Mouse (Mus musculus): ENCODE results near the gene Adarb2. TPM values are rescaled to one million over a fixed set of nuclear protein-coding genes. Genes with fewer than 3 reads are reported as not detected.

The Adarb2 gene
- polyA plus RNA-seq, 1 experiment from 2014 or later = 0.71 TPM

- H3K36me3 ChIP-seq = no peaks in the 10 kb centered on the region
- no peak overlapping the region for H3K27ac ChIP-seq
- no peaks in the 10 kb centered on the region for H3K9me3 ChIP-seq
- H3K4me2 ChIP-seq = no peak overlapping the region
- no peaks in the 10 kb centered on the region for H3K27me3 ChIP-seq (replicated peaks)
- 73% methylated on average over 12 of the region's 12 CpGs for WGBS
- no peaks in the 10 kb centered on the region for H3K4me1 ChIP-seq
- no peak for ATAC-seq (ENCODE audit: insufficient read depth, low FRiP score, low read depth)
- H3K4me3 ChIP-seq (replicated peaks) = no peak overlapping the region
- no peak overlapping the region for H3K9ac ChIP-seq
These were observed 265.1 kb downstream of the Adarb2 start for GRCm38 (mm10) chr13:8467591-8468366.

- Histone ChIP-seq H3K4me2 (no peak overlapping the region), H3K36me3 (no peaks in the 10 kb centered on the region), H3K9me3 (no peaks in the 10 kb centered on the region), H3K4me1 (no peaks in the 10 kb centered on the region), H3K4me3 (replicated peaks) (no peak overlapping the region), H3K9ac (no peak overlapping the region), H3K27me3 (replicated peaks) (no peaks in the 10 kb centered on the region), H3K27ac (no peak overlapping the region)
- WGBS = 61% methylated on average over 3 of the region's 3 CpGs
- no peak for ATAC-seq (ENCODE audit: insufficient read depth, low FRiP score, low read depth)
These were observed 273.6 kb downstream of the Adarb2 start for GRCm38 (mm10) chr13:8476237-8476636.

DNA sequence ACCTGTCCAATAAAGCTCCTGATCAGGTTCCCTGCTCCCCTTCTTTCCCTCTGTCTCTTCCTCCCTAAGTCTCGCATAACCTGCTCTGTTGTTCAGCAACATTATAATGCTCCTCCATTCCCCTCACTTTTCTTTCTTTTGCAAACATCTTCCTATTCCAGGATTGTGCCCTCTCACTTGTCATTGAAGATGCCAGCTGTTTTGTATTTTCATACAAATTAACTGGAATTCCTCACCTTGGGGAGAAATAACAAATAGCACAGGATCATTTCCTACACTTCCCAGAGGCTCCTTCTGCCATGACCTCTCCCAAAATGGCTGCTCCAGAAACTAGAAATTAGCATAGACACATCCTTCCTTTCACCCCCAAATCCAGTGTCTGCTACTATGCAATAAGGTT lies 276.1 kb downstream of the Adarb2 start:
- Histone ChIP-seq H3K27ac (no peak overlapping the region), H3K27me3 (replicated peaks) (no peaks in the 10 kb centered on the region), H3K4me2 (no peak overlapping the region), H3K4me3 (replicated peaks) (no peak overlapping the region), H3K9ac (no peak overlapping the region), H3K4me1 (no peaks in the 10 kb centered on the region), H3K9me3 (no peaks in the 10 kb centered on the region), H3K36me3 (no peaks in the 10 kb centered on the region)
- ATAC-seq (ENCODE audit: insufficient read depth, low FRiP score, low read depth) = no peak
- 94% methylated on average over 1 of the region's 1 CpGs for WGBS

DNA sequence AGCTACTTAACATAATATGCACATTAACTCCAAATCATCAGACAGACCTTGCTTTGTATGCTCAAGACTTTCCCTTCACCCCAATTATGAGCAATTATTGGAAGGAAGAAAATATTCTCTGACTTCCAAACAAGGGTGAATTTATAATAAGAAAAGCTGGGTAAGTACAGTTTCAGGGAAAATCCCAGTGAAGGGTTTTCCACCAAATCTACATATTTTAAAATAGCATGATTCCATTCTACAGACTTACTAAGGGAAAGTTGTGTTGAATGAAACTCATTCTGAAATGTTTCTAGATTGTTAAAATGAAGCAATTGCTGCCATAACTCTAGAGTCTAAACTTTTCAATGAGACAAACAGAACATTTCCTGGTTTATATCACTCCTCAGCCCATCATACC lies 277.3 kb downstream of the Adarb2 start:
- Histone ChIP-seq H3K4me2 (no peak overlapping the region), H3K4me1 (no peaks in the 10 kb centered on the region), H3K4me3 (replicated peaks) (no peak overlapping the region), H3K27ac (no peak overlapping the region), H3K9me3 (no peaks in the 10 kb centered on the region), H3K9ac (no peak overlapping the region), H3K36me3 (no peaks in the 10 kb centered on the region), H3K27me3 (replicated peaks) (no peaks in the 10 kb centered on the region)
- ATAC-seq (ENCODE audit: insufficient read depth, low FRiP score, low read depth) = no peak

GRCm38 (mm10) chr13:8481347-8481746 lies 278.7 kb downstream of the Adarb2 start:
- ATAC-seq (ENCODE audit: insufficient read depth, low FRiP score, low read depth) = no peak
- Histone ChIP-seq H3K27ac (no peak overlapping the region), H3K27me3 (replicated peaks) (no peaks in the 10 kb centered on the region), H3K4me2 (no peak overlapping the region), H3K36me3 (no peaks in the 10 kb centered on the region), H3K9ac (no peak overlapping the region), H3K9me3 (no peaks in the 10 kb centered on the region), H3K4me3 (replicated peaks) (no peak overlapping the region), H3K4me1 (no peaks in the 10 kb centered on the region)
- WGBS = 61% methylated on average over 3 of the region's 3 CpGs

DNA sequence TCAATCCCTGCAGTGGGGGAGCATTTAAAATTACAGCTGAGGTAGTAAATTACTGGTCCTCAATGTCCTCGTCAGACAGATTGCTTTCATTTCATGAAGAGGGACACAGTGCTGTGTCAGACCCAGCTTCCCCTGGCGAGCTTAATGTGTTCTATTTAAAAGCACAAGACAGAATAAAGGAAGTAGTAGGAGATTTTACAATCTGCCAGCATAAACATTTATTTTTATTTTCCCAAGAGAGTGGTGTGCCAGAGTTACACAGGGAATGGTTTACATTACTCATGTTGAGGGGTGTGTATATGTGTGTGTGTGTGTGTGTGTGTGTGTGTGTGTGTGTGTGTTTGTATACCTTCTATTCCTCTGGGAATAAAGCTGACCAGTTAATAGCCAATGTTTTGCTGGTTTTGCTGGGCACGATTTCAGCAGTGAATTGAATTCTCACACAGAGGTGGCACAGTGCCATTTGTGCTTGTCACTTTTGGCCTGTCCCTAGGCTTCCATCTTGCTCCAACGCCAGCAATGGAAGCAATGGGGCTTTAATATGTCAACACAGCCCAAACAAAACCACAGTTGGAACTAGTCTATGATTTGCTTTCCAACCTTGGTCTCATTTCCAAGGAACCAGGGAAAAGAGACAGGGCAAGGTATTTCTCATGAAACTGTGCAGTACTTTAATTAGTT lies 282.1 kb downstream of the Adarb2 start:
- H3K4me1 ChIP-seq = no peaks in the 10 kb centered on the region
- H3K4me2 ChIP-seq = no peak overlapping the region
- no peak overlapping the region for H3K9ac ChIP-seq
- H3K27ac ChIP-seq = no peak overlapping the region
- ATAC-seq (ENCODE audit: insufficient read depth, low FRiP score, low read depth) = no peak
- H3K9me3 ChIP-seq = no peaks in the 10 kb centered on the region
- no peaks in the 10 kb centered on the region for H3K27me3 ChIP-seq (replicated peaks)
- 49% methylated on average over 4 of the region's 4 CpGs for WGBS
- no peaks in the 10 kb centered on the region for H3K36me3 ChIP-seq
- no peak overlapping the region for H3K4me3 ChIP-seq (replicated peaks)

DNA sequence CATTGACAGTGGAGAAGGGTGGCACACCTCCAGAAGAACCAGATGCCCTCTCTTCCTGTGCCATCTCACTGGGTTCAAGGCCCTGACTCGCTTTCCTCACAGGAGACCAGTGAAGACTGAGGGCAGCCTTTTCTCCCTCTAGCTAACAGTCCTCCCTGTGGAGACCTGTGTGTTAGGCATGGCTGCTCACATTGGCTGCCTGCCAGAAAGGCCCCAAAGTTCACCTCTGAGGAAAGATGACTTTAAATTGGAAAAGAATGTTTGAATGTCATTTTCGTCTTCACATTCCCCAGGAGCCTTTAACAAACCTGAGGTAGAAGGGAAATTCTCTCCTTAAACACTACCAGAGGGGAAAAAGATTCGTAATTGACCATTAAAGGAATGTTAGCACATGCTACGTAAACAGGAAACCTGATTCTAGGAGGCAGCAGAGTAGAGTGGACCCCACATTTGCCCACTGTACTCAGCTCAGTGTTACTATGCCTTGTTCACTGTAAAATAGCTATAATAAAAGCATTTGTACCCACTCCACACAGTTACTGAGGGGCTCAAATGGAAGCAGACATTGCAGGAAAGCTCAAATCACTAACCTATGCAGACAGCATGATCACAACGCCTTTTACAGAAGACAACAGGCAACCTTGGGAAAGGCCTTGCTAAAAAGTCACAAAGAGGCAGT lies 285.2 kb downstream of the Adarb2 start:
- Histone ChIP-seq H3K27me3 (replicated peaks) (no peaks in the 10 kb centered on the region), H3K4me1 (no peaks in the 10 kb centered on the region), H3K9ac (no peak overlapping the region), H3K4me2 (no peak overlapping the region), H3K9me3 (no peaks in the 10 kb centered on the region), H3K4me3 (replicated peaks) (no peak overlapping the region), H3K27ac (no peak overlapping the region), H3K36me3 (no peaks in the 10 kb centered on the region)
- no peak for ATAC-seq (ENCODE audit: insufficient read depth, low FRiP score, low read depth)
- whole genome bisulfite sequencing = 51% methylated on average over 5 of the region's 5 CpGs

DNA sequence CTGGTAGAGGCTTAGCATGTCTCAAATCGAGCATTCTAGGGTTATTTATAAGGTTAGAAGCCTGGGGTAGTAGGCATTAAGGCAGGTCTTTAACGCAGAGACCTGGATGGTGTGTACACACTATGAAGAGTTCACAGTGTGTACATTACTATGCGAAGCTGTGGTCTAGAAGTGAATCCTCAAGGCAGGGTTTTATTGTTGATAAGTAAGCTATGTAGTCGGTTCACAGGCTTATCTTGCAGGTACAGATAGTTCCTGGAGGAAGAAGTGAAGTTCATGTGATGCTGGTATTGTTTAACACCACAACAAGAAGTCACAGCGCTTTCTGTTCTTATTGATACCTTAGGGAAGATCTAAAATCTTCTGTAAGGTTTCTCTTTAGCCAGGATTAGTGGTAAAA lies 290.7 kb downstream of the Adarb2 start:
- no peaks in the 10 kb centered on the region for H3K9me3 ChIP-seq
- no peaks in the 10 kb centered on the region for H3K36me3 ChIP-seq
- no peak overlapping the region for H3K4me3 ChIP-seq (replicated peaks)
- no peak overlapping the region for H3K27ac ChIP-seq
- no peaks in the 10 kb centered on the region for H3K27me3 ChIP-seq (replicated peaks)
- no peaks in the 10 kb centered on the region for H3K4me1 ChIP-seq
- H3K9ac ChIP-seq = no peak overlapping the region
- no peak overlapping the region for H3K4me2 ChIP-seq
- no peak for ATAC-seq (ENCODE audit: insufficient read depth, low FRiP score, low read depth)
- 74% methylated on average over 5 of the region's 5 CpGs for WGBS

DNA sequence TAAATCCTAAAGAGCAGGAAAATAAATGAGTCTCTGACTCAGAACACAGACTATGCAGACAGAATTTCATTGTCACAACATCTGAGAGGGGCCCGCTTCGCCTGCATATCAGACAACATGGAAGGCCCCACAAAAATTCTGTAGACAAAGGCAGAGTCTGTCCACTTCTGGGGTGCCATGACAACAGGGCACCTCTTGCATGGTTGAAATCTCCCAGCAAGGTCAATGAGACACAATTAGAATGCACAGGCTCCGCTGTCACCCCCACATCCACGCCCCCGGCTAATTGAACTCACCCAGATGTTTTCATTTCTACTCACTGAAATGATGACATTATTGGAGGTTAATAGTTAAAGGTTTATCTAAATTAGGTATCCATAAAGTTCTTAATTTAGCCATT lies 296.9 kb downstream of the Adarb2 start:
- H3K9me3 ChIP-seq = no peaks in the 10 kb centered on the region
- H3K9ac ChIP-seq = no peak overlapping the region
- H3K27me3 ChIP-seq (replicated peaks) = no peaks in the 10 kb centered on the region
- H3K4me3 ChIP-seq (replicated peaks) = no peak overlapping the region
- H3K4me2 ChIP-seq = no peak overlapping the region
- 84% methylated on average over 5 of the region's 5 CpGs for WGBS
- ATAC-seq (ENCODE audit: insufficient read depth, low FRiP score, low read depth) = no peak
- H3K36me3 ChIP-seq = no peaks in the 10 kb centered on the region
- H3K27ac ChIP-seq = no peak overlapping the region
- H3K4me1 ChIP-seq = no peaks in the 10 kb centered on the region

DNA sequence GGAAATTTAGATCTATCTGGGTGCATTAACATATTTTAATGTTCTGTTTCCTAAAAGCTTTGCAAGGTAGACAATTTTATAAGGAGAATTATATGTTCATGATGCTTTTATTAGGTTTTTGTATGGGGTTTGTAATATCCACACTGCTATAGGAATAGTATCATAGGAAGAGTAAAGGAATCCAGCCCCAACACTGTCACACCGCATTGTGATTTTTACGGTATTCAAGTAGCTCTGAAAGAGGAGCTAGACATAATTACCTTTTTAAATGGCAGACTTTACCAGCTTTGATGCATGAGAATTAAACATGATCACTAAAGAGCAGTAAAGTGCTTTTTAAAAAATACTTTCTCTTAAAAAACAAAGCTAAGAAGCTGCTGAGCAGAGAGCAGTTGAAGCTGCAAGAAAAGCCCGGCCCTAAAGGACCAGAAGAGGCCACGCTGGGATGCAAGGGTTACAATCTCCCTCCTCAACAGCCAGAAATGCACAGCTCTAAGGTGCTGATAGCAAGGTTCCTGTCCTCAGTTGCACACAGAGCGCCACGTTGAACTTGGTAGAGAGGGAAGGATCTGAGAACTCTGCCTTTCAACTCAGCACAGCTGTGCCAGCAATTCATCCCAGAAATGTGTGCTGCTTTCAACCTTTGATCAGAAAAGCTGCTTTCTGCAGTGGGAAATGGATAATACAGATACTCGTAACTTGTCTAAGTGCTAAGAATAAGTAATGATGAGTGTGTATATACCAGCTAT lies 308.6 kb downstream of the Adarb2 start:
- Histone ChIP-seq H3K4me1 (no peaks in the 10 kb centered on the region), H3K4me2 (no peak overlapping the region), H3K27me3 (replicated peaks) (no peaks in the 10 kb centered on the region), H3K36me3 (no peaks in the 10 kb centered on the region), H3K27ac (no peak overlapping the region), H3K9me3 (no peaks in the 10 kb centered on the region), H3K9ac (no peak overlapping the region), H3K4me3 (replicated peaks) (no peak overlapping the region)
- WGBS = 76% methylated on average over 7 of the region's 7 CpGs
- no peak for ATAC-seq (ENCODE audit: insufficient read depth, low FRiP score, low read depth)

- no peak overlapping the region for H3K4me2 ChIP-seq
- 36% methylated on average over 4 of the region's 4 CpGs for WGBS
- H3K27ac ChIP-seq = no peak overlapping the region
- H3K27me3 ChIP-seq (replicated peaks) = no peaks in the 10 kb centered on the region
- no peak for ATAC-seq (ENCODE audit: insufficient read depth, low FRiP score, low read depth)
- H3K9me3 ChIP-seq = no peaks in the 10 kb centered on the region
- H3K4me1 ChIP-seq = no peaks in the 10 kb centered on the region
- no peak overlapping the region for H3K4me3 ChIP-seq (replicated peaks)
- H3K9ac ChIP-seq = no peak overlapping the region
- no peaks in the 10 kb centered on the region for H3K36me3 ChIP-seq
These were observed 313.5 kb downstream of the Adarb2 start for GRCm38 (mm10) chr13:8515979-8516715.

Measured in stomach, embryonic 15.5 days (tissue).